Mouse (Mus musculus): ENCODE results near the gene Nfkb1. TPM values are rescaled to one million over a fixed set of nuclear protein-coding genes. Genes with fewer than 3 reads are reported as not detected.
A peak's percentile ranks its signal among the peaks of the same experiment; 100 is the strongest.

Nfkb1 gene
- total RNA-seq, 4 experiments from 2014 or later: 21.1 to 24.1 (median 22.6) TPM

DNA sequence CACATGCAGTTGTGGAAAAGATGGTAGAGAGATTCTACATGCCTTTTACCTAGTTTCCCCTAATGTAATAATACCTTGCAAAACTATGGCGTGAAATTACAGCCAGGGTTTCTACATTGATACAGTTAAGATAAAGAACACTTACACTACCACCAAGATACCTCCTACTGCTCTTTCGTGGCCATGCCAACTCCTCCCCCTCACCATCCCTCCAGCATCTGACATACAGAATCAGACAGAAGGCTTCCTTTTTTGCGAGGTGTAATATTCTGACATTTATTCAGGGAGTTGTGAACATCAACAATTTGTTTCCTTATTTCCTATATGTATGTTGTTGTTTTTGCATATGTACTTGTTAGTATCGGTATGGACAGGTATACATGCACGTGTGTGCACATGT is 11.3 kb upstream of the Nfkb1 start:
- no peak for DNase-seq (ENCODE audit: low spot score in 2 of 2)

DNA sequence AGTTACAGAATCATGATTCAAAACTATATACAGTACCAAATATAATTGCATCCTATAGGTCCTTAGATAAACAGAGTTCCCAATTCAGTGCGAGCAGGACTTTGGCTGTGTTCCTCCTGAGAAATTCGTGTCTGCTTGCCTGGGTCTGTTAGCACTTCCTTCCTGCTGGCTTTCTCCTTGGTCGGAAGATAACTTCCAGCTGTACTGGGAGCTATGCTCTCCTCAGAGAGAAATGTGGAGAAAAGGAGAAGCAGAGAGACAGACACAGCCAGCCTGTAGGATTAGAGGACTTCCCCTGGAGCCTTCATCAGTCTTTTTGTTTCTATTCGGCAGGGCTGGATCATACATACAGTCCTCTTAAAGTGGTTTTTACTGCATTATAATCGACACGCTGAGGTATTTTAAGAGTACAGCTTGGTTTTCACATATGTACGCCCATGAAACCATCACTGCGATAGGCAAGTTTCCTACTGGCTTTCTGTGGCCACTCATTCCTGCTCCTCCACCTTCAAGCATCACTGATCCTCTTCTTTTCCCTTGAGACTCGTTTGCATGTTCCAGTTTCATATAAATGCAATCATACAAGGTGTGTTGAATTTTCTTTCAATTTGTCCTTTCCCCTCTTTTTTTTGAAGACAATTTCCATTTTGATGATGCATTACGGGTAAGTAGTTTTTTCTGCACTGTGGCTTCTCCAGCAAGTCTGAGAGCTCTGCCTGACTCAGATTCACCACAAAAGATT is 8.3 kb upstream of the Nfkb1 start:
- DNase-seq (ENCODE audit: low spot score in 2 of 2): no peak

DNA sequence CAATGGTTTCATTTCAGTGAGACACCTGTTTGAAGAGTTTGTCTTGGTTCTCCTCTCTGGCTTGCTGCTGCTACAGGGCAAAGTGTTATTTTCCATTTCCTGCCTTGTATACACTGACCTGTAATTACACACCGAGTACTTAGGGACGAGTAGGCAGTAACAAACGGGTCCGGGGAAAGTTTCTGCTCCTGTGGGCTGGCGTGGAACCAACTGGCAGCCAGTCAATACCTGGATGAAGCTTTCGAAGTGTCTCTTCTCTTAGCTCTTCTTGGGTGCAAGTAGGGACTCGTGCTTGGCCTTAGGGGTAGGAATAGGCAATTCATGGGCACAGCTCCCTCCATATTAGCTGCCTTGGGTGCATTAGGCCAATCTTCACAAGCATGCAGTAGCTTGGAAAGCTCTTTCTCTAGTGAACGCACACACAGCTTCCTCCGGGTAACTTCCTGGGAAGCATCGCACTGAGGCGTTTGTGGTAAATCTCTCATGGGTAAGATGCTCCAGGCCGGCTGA is 7.2 kb upstream of the Nfkb1 start:
- no peak for DNase-seq (ENCODE audit: low spot score in 2 of 2)

DNA sequence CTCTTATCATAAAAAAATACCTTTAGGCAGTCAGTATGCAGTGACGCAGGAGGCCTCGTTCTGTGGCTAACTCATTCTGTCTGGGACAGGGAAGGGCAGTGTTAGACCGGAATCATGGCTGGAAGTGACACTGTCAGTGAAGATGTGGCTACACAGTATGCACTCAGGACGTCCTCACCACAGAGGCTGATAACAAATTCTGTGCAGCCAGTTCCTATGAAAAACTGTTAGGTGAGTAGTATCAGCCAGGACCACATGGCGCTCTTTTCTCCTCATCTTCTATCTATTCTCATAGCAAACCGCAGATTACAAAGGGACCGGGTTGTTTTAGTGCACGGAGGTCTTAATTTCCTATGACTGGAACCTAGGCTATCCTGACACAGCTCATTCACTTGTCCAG is 4.9 kb upstream of the Nfkb1 start:
- no peak for DNase-seq (ENCODE audit: low spot score in 2 of 2)

DNA sequence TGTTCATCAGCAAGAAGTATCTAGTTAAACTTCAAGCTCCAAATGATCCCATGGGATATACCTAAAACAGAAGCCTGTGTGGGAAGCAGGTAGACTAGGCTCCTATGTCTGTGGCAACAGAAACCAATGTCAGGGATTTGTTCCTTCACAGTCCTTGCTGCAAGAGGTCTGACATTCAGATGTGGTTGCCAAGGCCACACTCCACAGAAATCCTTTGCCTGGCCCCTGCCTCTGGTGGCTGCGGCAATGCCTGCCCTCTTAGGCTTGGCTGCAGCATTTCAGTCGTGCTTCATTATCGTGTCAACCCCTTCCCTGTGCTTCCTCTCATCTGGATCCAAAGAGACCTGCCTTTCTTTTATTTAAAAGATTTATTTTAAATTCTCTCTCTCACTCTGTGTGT is 1.7 kb upstream of the Nfkb1 start:
- DNase-seq (ENCODE audit: low spot score in 2 of 2): no peak

DNA sequence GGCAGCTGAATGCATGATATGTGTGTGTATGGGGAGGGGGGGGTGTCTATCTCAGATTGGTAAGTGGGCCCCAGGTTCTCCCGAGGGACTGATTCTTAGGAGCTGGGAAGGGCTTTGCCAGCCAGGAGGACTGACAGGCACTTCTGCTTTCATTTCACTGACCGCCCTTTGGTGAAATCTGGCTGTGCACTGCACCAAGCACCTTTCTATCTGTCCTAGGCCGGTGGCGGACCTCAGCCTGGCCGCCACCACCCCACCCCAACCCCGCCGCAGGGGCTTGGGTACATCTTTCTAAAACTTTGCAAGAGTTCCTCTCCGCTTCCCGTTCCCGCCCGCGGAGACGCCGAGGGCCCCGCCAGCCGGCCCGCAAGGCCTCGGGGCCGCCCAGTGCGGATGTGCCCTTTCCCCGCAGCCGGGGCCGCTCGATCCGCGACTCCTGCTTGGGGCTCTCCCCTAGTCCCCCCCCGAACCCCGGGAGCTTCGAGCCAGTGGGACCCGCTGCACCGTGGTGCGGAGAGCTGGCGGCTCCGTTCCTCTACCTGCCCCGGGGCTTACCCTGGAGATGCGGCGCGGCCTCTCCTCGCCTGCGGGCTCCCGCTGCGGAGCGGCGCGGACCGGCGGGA is 668 bp downstream of the Nfkb1 start:
- peak in 1 of 2 experiments; percentile 15 for DNase-seq (ENCODE audit: low spot score in 2 of 2)

DNA sequence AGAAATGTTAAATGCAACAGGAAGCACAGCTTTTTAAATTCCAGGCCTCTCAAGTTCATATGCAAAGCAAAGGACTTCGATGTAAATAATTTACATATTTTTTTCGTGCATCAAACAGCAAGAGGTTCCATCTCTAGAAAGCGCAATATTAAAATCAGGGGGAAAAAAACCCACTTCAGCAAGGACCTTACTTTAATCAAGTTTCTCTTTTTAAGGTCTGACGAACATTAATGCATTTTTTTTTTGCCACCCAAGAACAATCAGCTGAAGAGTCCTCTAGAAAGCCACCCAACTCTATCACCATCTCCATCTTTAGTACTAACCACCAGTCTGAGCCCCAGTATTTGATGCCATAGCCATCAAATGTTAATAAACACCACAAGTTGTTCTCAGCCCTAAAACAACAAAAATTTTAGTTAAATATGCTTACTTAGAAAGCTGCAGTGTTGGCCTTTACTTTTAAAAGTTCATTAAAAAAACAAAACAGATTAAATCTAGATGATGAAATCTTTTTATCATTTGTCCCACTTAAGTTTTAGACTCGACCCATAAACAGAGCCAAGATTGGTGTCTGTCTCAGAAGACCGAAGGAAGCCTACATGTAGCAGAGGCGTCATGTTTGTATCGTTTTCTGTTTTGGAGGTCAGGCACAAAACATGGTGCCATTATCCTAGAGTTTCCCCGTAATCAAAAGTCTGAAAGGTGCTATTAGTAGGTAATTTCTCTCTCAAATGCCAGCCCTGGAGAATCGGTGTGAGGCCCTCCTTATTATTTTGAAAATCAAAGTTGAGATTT is 1.4 kb downstream of the Nfkb1 start:
- DNase-seq (ENCODE audit: low spot score in 2 of 2): no peak

DNA sequence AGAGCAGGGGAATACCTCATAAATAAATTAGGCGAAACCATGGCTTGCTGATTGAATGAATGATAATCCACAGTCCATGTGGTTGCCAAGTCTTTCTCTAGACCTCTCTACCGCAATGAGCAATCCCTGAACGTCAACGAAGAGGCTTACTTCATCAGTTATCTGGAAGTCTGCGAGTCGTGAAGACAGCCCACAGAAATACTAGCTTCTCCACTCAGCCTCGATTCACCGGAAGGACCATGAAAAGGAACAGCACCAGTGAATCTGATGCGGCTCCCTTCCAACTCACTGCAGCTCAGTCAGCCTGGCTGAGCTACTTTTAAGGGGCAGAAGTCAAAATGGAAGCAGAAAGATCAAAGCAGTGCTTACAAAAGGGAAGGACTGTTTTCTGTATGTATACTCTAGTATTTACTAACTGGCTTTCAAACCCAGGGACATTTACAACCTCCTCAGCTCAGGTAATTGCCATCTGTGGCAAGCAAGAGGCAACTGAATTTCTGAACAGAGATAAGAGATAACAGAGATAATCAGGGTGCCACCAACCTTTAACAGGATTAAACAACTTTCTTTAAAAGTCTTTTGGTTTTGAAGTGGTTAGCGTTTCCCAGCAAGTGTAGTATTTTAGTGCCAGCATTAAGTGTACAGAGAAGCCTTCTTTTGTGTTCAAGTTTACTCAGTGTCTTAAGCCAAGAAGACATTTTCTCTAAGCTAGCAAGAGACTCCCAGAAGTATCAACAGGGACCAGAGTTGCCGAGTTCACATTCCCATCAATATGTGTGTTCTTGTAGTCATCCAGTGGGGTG is 2.2 kb downstream of the Nfkb1 start:
- DNase-seq (ENCODE audit: low spot score in 2 of 2): no peak

DNA sequence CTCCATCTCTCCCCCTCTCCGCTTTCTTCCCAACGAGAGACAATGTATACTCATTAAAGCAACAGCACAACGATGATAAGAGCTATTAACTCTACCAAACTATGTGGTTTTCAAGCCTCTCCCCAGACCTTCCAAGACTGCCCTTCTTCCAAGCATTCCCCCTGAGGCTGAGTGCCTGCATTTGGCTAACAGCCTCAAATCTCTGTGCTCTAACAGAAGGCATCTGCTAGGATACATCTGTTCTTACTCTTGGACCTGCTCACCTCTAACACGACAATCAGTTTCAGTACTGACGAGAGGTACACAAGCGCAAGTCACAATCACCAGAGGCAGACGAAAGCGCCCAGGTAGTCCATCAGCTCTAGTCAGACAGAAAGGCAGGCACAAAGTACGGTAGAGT is 3.4 kb downstream of the Nfkb1 start:
- DNase-seq (ENCODE audit: low spot score in 2 of 2): no peak

DNA sequence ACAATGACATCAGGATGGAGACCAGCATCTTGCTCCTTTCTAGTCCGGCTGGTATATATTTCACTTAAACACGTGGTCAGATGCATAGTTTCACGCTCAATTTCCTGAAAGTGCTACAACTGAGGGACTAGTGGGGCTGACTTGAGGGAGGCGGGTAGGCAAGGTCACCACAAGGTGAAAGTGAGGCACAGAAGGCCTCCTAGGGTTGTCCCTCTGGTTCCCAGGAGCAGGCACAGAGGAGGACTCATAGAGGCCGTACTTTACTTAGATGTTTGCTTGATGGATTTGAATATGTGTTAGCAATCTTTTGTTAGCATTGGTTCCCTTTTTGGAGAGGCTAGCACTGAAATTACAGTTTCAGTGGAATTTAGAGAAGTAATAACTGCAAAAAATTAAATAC is 4.9 kb downstream of the Nfkb1 start:
- DNase-seq (ENCODE audit: low spot score in 2 of 2): no peak

DNA sequence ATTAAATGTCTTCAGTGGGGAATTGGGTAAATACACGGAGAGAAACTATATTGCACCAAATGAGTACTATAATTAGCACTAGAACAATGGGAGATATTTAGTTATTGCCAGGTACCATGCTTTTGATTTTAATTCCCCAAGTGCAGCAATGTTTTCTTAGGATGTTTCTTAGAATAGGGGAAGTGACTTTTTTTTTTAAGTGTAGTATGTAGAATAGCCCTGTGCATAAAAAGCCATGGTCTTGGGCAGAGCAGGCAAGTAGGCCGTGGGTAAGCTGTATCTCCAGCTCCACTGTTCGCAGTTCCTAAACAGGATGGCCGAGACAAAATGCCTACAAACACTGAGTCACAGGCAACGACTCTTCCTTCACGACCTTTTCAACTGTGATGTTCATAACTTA is 8.1 kb downstream of the Nfkb1 start:
- DNase-seq (ENCODE audit: low spot score in 2 of 2): no peak

DNA sequence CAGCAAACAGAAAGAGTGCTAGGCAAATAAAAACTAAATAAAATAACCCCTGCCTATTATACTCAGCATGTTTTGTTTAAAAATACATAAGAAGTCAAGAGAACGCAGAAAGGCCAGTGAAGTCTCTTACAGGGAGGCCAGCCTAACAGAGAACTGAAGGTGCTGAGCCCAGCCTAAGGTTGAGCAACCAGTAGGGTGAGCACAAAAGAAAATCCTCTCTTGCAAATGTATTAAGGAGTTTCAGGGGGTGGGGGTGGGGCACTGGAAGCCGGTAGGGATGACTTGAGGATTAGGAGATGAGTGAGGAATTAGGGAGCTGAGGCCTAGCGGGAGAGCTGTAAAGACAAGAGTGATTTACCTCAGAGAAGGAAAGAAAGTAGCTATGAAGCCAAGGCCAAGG is 9.1 kb downstream of the Nfkb1 start:
- no peak for DNase-seq (ENCODE audit: low spot score in 2 of 2)

DNA sequence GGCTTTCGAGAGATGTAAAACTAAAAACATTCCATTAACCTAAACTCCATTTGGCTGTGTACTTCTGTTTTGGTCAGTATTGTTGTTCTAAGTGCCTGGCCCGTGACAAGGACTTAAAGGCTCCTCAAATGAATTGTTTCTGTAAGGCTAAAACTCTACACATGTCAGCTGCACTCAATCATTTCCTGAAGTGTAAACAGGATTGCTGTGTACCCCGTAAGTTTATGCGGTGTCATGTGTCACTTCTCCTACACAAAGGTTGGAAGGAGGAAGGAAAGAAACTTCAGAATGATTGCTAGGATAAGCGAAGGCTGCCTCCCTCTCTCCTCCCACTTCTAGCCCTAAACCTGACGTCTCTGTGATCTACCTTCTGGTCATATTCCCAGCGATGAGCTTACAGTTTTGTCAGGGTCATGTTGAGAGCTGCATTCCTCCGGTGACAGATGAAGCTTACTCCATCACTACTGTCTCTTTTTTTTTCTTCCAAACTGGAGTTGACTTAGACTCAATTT is 10.0 kb downstream of the Nfkb1 start:
- DNase-seq (ENCODE audit: low spot score in 2 of 2): no peak

DNA sequence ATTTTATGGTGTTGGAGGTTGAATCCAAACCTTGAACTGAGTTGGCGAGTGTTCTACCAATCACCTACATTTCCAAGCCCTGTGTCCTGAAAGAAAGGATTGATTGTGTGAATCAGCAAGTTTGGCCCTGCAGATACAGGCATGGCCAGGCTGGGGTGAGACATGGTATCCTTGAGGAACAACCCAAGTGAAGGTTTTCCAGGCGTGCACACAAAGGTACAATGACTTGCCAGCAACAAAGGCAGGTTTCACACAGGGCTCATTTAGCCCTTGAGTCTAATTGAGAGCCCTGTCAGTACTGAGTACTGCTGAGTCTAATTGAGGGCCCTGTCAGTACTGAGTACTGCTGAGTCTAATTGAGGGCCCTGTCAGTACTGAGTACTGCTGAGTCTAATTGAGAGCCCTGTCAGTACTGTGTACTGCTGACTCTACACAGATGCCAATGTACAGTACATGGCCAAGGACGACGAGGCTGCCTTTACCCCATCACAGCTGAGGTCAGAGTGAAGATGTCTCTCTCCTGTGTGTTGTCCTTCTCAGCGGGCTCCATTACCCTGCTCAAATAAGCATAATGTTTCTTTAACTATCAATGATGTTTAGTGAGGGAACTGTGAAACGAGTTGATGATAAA is 11.0 kb downstream of the Nfkb1 start:
- no peak for DNase-seq (ENCODE audit: low spot score in 2 of 2)

DNA sequence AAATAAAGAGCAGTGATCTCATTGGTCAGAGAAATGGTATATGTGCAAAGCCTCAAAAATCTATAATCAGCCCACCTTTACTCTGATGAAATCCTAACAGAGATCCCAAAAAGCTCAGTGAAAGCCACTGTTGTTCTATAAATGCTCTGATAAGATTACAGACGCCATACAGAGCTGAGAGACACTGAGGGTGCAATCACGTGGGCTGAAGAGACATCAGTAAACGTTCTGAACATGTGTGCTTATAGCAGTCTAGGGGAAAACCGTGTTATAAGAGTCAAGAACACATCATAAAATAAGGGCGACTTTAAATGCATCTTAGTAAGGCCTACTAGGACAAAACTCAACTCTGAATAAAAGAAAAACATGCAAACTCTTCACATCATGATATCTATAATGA is 14.3 kb downstream of the Nfkb1 start:
- DNase-seq (ENCODE audit: low spot score in 2 of 2): no peak

DNA sequence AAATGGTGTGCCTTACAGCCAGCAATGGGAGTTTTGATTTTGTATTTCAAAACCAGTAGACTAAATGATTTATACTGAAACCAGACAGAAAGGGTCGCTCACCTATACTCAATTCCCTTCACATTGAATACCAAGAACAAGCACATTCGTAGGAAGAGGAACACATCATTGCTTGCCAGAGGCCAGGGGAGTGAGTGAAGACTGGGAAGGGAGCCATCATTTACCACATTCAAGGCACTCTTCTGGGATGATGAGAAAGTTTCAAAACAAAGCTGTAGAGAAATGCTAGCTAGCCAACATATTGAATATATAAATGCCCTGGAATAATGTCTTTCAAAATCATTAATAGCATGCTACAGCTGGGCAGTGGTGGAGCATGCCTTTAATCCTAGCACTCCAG is 15.0 kb downstream of the Nfkb1 start:
- DNase-seq (ENCODE audit: low spot score in 2 of 2): no peak

DNA sequence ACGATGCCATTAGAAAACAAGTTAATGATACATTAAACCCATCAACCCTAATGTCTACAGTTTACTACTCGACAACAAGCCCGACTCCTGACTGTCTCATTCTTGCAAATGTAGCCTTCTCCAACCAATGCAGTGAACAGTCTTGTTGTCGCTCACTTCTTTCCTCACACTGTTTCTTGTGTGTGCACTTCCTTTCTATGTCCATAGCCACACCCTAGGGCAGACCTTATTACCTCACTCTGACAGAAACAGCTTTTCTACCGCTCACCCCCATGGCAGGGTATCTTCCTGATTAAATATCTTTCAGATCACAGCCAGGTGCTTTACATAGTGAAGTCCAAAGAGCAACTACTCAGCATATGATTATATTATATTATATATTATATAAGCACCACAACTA is 15.9 kb downstream of the Nfkb1 start:
- no peak for DNase-seq (ENCODE audit: low spot score in 2 of 2)

DNA sequence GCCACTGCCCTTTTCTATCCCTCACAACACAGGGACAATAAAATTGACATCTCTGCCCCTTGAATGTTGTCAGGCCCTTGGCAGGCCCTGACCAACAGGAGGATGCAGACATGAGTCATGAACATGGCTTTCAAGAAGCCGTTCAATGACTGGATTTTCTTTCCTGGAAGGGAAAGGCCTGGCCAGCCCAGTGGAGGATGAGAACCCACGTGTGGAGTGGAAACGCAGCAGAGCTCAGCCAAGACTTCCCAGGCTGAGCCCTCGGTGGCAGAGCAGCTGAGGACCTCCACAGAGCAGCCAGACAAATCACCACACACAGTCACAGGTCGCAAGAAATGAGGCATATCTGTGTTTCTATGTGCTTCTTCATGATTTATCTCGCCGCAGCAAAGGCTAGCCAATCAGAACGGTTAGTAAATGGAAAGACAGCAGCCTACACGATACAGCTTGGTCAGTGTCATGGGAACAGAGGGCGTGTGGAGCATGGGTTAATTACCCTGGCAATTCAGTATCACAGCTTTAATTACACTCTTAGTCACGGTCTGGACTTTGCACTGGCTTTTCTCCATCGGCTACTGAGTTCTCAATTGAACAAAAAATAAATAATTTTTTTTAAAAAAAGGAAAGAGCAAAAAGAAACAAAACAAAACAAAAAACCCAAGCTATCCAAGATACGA is 16.5 kb downstream of the Nfkb1 start:
- no peak for DNase-seq (ENCODE audit: low spot score in 2 of 2)

DNA sequence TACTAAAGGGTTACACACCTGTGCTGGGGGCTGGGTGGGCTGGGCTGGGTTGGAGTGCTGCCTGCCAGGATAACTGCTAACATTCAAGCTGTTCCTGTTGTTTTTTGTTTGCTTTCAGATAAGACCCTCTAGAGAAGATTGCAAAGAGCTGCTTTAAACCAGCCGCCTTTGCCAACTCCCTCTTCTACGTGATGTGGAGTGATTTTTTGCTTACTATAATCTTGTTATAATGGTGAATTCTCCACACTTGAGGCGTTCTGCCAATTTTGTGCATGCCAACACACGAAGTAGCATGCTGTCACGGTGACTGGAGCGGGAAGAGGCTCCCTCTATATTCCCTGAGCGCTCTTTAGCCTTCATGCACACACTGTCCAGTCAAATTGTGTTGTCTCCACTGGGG is 17.7 kb downstream of the Nfkb1 start:
- no peak for DNase-seq (ENCODE audit: low spot score in 2 of 2)

DNA sequence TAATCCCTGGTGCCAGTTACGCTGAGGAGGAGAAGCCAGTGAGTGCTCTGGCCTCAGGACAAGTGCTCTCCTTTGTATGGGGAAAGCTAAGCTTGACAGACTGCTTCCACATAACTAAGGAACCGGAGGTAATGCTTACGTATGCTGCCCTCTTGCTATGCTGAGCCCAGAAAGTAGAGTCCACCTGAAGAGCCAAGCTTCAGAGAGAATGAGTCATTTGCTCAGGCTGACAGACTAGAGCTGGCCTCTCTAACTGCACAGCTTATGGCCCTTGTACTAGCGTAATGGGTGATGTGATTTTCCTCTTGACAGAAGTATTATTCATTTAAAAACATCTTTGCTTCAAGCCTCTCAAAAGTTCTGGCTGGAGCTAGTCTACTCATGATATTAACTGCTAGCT is 18.3 kb downstream of the Nfkb1 start:
- DNase-seq (ENCODE audit: low spot score in 2 of 2): no peak
